Mouse (Mus musculus) kidney, postnatal 0 days (tissue): ENCODE data around the gene Evi2b. TPM values are rescaled to one million over a fixed set of nuclear protein-coding genes. Genes with fewer than 3 reads are reported as not detected.
A peak's percentile ranks its signal among the peaks of the same experiment; 100 is the strongest.

Experiments used
- ATAC-seq: fragments of 200-750 bp; cut with Nextera tagmentation; replicated peaks from 2 replicates; pipeline ENCODE4 v1.8.0; 2017; ENCODE audit warnings: low read depth, moderate number of reproducible peaks, moderate TSS enrichment, moderate library complexity; ENCODE audit not compliant: low FRiP score
- DNase-seq: peaks from one replicate; pipeline ENCODE4 v3.0.0-alpha.2; 2016; ENCODE audit warnings: low spot score
- H3K27ac ChIP-seq: fragments of 300-500 bp; sonication (generic); 2 replicates; pipeline ENCODE4 v1.5.1; 2014; ENCODE audit warnings: mild to moderate bottlenecking
- H3K27me3 ChIP-seq: fragments of 300-500 bp; sonication (generic); 2 replicates; pipeline ENCODE4 v1.6.1; 2014; ENCODE audit warnings: low read length, mixed read lengths; ENCODE audit not compliant: insufficient read depth
- H3K36me3 ChIP-seq: fragments of 300-500 bp; sonication (generic); 2 replicates; pipeline ENCODE4 v1.6.1; 2014; ENCODE audit warnings: low read length, mixed read lengths; ENCODE audit not compliant: insufficient read depth
- H3K4me1 ChIP-seq: fragments of 300-500 bp; sonication (generic); replicated peaks from 2 replicates; pipeline ENCODE4 v1.6.1; 2014; ENCODE audit warnings: antibody characterized with exemption, low read length, mixed read lengths; ENCODE audit not compliant: insufficient read depth
- H3K4me2 ChIP-seq: fragments of 300-500 bp; sonication (generic); 2 replicates; pipeline ENCODE4 v1.6.1; 2014; ENCODE audit warnings: mild to moderate bottlenecking, low read length, moderate library complexity, mixed read lengths
- H3K4me3 ChIP-seq: fragments of 300-500 bp; sonication (generic); replicated peaks from 2 replicates; pipeline ENCODE4 v1.5.1; 2014; ENCODE audit warnings: low read depth, low read length
- H3K9ac ChIP-seq: fragments of 300-500 bp; sonication (generic); 2 replicates; pipeline ENCODE4 v1.6.1; 2014; ENCODE audit warnings: low read depth, low read length
- H3K9me3 ChIP-seq: fragments of 300-500 bp; sonication (generic); replicated peaks from 2 replicates; pipeline ENCODE4 v1.6.1; 2016; ENCODE audit warnings: low read length, inconsistent platforms, mixed read lengths
- CTCF ChIP-seq: IDR thresholded peaks from 2 replicates; pipeline ENCODE4 v1.5.1; 2016; ENCODE audit warnings: antibody characterized with exemption, low read depth, mild to moderate bottlenecking, moderate library complexity
- WGBS: fragments of 180-500 bp; shearing (Covaris S2); extraction: QIAGEN DNeasy Blood & Tissue Kit; methylation state at CpG from one replicate; pipeline ENCODE4 v1.1.7; 2014; 5-methylcytosine and 5-hydroxymethylcytosine counted together
- polyA plus RNA-seq: library from polyadenylated mRNA; unstranded; fragments of >200 nt; fragmentation: Nextera tagmentation; extraction: Ambion mirVana; gene quantifications from 2 replicates; pipeline ENCODE4 v1.2.1, GENCODE M21; 2015

Evi2b gene
- 0.78 and 0.82 TPM in 2 replicates for polyA plus RNA-seq

- Histone ChIP-seq H3K36me3 (peaks cover 7% of the 10 kb centered on the region; the same call in 1 of the 2 replicates), H3K27me3 (no peaks in the 10 kb centered on the region), H3K9ac (no peak within 1 kb of the TSS), H3K4me3 (no peak within 1 kb of the TSS), H3K4me1 (0 out of 2 replicates have a peak, but pooled peaks cover 4% of the 10 kb centered on the region), H3K27ac (no peak within 1 kb of the TSS), H3K4me2 (no peak within 1 kb of the TSS), H3K9me3 (no peaks in the 10 kb centered on the region)
- WGBS, result 37% methylated on average over 10 of the region's 10 CpGs
- DNase-seq (peak; percentile 31), ATAC-seq (no peak)
- no peak for TF ChIP-seq CTCF
Observed at GRCm38 (mm10) chr11:79523560-79524309, at the start of gene Evi2b. TSS of gene Evi2b (minus strand) at chr11:79523762.

GRCm38 (mm10) chr11:79570319-79570718 is 46.8 kb upstream of the Evi2b start:
- TF ChIP-seq CTCF, result no peak
- H3K9ac ChIP-seq, result no peak overlapping the region
- DNase-seq, result no peak
- 84% methylated on average over 2 of the region's 2 CpGs for WGBS
- no peak overlapping the region for H3K4me3 ChIP-seq
- H3K4me1 ChIP-seq, result no peaks in the 10 kb centered on the region
- peaks cover 53% of the 10 kb centered on the region for H3K36me3 ChIP-seq
- H3K4me2 ChIP-seq, result no peak overlapping the region
- H3K27me3 ChIP-seq, result no peaks in the 10 kb centered on the region
- no peak for ATAC-seq
- H3K27ac ChIP-seq, result no peak overlapping the region
- H3K9me3 ChIP-seq, result no peaks in the 10 kb centered on the region

- WGBS, result 86% methylated on average over 11 of the region's 11 CpGs
- no peaks in the 10 kb centered on the region for H3K4me1 ChIP-seq
- no peak overlapping the region for H3K9ac ChIP-seq
- H3K9me3 ChIP-seq, result no peaks in the 10 kb centered on the region
- DNase-seq (no peak), ATAC-seq (no peak)
- peaks cover 53% of the 10 kb centered on the region for H3K36me3 ChIP-seq
- no peak overlapping the region for H3K4me2 ChIP-seq
- no peak for TF ChIP-seq CTCF
- no peak overlapping the region for H3K4me3 ChIP-seq
- no peak overlapping the region for H3K27ac ChIP-seq
- H3K27me3 ChIP-seq, result no peaks in the 10 kb centered on the region
Observed at GRCm38 (mm10) chr11:79568197-79568911, 44.8 kb upstream of the Evi2b start.

GRCm38 (mm10) chr11:79566947-79567346 is 43.4 kb upstream of the Evi2b start:
- Histone ChIP-seq H3K9me3 (no peaks in the 10 kb centered on the region), H3K4me2 (no peak overlapping the region), H3K36me3 (peaks cover 57% of the 10 kb centered on the region), H3K27me3 (no peaks in the 10 kb centered on the region), H3K27ac (no peak overlapping the region), H3K9ac (no peak overlapping the region), H3K4me3 (no peak overlapping the region), H3K4me1 (no peaks in the 10 kb centered on the region)
- WGBS, result 70% methylated on average over 1 of the region's 1 CpGs
- DNase-seq (no peak), ATAC-seq (no peak)
- no peak; the same call in 1 of the 2 replicates for TF ChIP-seq CTCF

- no peak overlapping the region for H3K9ac ChIP-seq
Observed at GRCm38 (mm10) chr11:79563493-79563892, 39.9 kb upstream of the Evi2b start.

GRCm38 (mm10) chr11:79560536-79560935 is 37.0 kb upstream of the Evi2b start:
- H3K27me3 ChIP-seq, result no peaks in the 10 kb centered on the region
- no peak overlapping the region for H3K9ac ChIP-seq
- H3K9me3 ChIP-seq, result no peaks in the 10 kb centered on the region
- H3K36me3 ChIP-seq, result peaks cover 48% of the 10 kb centered on the region
- no peak overlapping the region for H3K27ac ChIP-seq
- no peak for TF ChIP-seq CTCF
- H3K4me3 ChIP-seq, result no peak overlapping the region
- WGBS, result 84% methylated on average over 4 of the region's 4 CpGs
- no peak overlapping the region for H3K4me2 ChIP-seq
- DNase-seq (no peak), ATAC-seq (no peak)
- no peaks in the 10 kb centered on the region for H3K4me1 ChIP-seq

More at GRCm38 (mm10) chr11:79563493-79563892, 39.9 kb upstream of the Evi2b start:
- no peaks in the 10 kb centered on the region for H3K4me1 ChIP-seq
- DNase-seq (no peak), ATAC-seq (no peak)
- TF ChIP-seq CTCF, result no peak
- H3K27ac ChIP-seq, result no peak overlapping the region
- no peaks in the 10 kb centered on the region for H3K27me3 ChIP-seq
- no peaks in the 10 kb centered on the region for H3K9me3 ChIP-seq
- no peak overlapping the region for H3K4me3 ChIP-seq
- no peak overlapping the region for H3K4me2 ChIP-seq
- WGBS, result 89% methylated on average over 7 of the region's 7 CpGs
- peaks cover 57% of the 10 kb centered on the region for H3K36me3 ChIP-seq
